Mouse (Mus musculus): Measurements from ENCODE around the gene Nsf. TPM values are rescaled to one million over a fixed set of nuclear protein-coding genes. Genes with fewer than 3 reads are reported as not detected.

Gene Nsf
- polyA plus RNA-seq, 1 experiment from 2014 or later: 47.6 TPM

DNA sequence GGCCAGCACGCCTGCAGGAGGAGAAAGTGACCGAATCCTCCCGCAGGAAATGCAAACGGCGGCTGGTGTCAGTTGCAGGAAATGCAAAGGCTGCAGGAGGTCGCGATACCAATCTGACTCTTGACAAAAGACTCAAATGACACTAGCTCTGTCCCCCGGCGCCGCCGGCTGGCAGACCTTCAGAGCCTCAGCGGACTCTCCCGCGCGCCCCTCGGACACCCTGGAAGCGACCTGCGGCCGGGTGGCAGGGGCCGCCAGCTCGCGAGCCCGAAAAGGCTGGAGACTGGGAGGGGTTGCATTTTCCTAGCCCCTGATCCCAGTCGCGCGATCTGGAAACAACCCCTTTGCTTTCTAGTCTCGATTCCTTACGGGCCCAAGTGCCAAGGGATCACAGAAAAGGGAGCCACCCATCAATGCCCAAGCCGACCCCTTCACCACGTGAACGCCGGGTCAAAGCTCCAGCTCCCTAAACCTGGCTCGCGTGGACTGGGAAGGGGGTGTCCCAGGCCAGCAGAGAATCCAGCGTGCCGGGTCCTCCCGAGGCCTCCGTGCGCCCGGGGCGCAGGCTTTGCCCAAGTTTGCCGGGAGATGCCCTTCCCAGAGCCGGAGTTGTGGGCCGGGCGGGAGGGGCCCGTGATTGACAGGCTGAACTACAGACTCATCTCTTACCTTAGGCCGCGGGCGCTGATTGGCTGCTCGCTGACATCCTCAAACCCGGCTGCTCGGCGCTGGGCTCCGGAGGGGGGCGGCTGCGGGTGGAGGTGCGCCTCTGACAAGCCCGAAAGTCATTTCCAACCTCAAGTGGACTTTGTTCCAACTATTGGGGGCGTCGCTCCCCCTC lies 180.2 kb downstream of the Nsf start, which contains the start of gene Wnt3:
Gene Wnt3 (plus strand): TSS at position 764 of the 841 bp plus-strand sequence.
- peak within 1 kb of the TSS; percentile 22; the same call in 1 of the 2 replicates for H3K9ac ChIP-seq (replicated peaks; ENCODE audit: low read length)
- peak; percentile 55 for DNase-seq (ENCODE audit: low spot score)

GRCm38 (mm10) chr11:103772505-103773386 lies 181.1 kb downstream of the Nsf start:
- DNase-seq (ENCODE audit: low spot score) (peak; percentile 20), ATAC-seq (replicated peaks; ENCODE audit: insufficient number of reproducible peaks, low FRiP score, low TSS enrichment, low read depth) (no peak)
- peak overlapping the region; percentile 34 for H3K4me3 ChIP-seq (ENCODE audit: low read depth, low read length)
- H3K9me3 ChIP-seq (replicated peaks; ENCODE audit: control insufficient read depth, low read length): no peaks in the 10 kb centered on the region
- H3K27ac ChIP-seq (replicated peaks; ENCODE audit: low read depth, low read length): no peak overlapping the region
- peaks cover 63% of the 10 kb centered on the region for H3K27me3 ChIP-seq (ENCODE audit: control insufficient read depth, insufficient read depth, low read length)
- H3K9ac ChIP-seq (replicated peaks; ENCODE audit: low read length): peak overlapping the region; percentile 22; the same call in 1 of the 2 replicates
- H3K36me3 ChIP-seq (replicated peaks; ENCODE audit: control insufficient read depth, insufficient read depth, low read depth, low read length): no peaks in the 10 kb centered on the region
- H3K4me2 ChIP-seq (ENCODE audit: low read depth, low read length): peak overlapping the region; percentile 54
- WGBS: 2% methylated on average over 23 of the region's 23 CpGs
- no peaks in the 10 kb centered on the region; the same call in none of the 2 replicates for H3K4me1 ChIP-seq (ENCODE audit: control insufficient read depth, insufficient read depth, low read length)

More for the DNA sequence above, 180.2 kb downstream of the Nsf start, which contains the start of gene Wnt3:
- Histone ChIP-seq H3K9me3 (replicated peaks; ENCODE audit: control insufficient read depth, low read length) (no peaks in the 10 kb centered on the region), H3K27ac (replicated peaks; ENCODE audit: low read depth, low read length) (no peak within 1 kb of the TSS), H3K4me3 (ENCODE audit: low read depth, low read length) (peak within 1 kb of the TSS; percentile 34), H3K27me3 (ENCODE audit: control insufficient read depth, insufficient read depth, low read length) (peaks cover 63% of the 10 kb centered on the region), H3K4me2 (ENCODE audit: low read depth, low read length) (peak within 1 kb of the TSS; percentile 54), H3K36me3 (replicated peaks; ENCODE audit: control insufficient read depth, insufficient read depth, low read depth, low read length) (no peaks in the 10 kb centered on the region), H3K4me1 (ENCODE audit: control insufficient read depth, insufficient read depth, low read length) (no peaks in the 10 kb centered on the region; the same call in none of the 2 replicates)
- WGBS: under 1% methylated on average over 60 of the region's 60 CpGs
- ATAC-seq (replicated peaks; ENCODE audit: insufficient number of reproducible peaks, low FRiP score, low TSS enrichment, low read depth): 0 out of 2 replicates have a peak, but pooled peaks have one; percentile 61

Other genes starting within 250 kb of the Nsf start
- 2.1 and 3.9 TPM in 2 replicates for gene Wnt9b, start 204.2 kb downstream of the Nsf start, polyA plus RNA-seq (2014; fragmentation: Nextera tagmentation; extraction: Ambion mirVana)
- gene Wnt3, start 179.9 kb downstream of the Nsf start, polyA plus RNA-seq (2014; fragmentation: Nextera tagmentation; extraction: Ambion mirVana): 4.7 and 5.3 TPM in 2 replicates
- 95.0 and 97.8 TPM in 2 replicates for gene Arf2, start 12.7 kb upstream of the Nsf start, polyA plus RNA-seq (2014; fragmentation: Nextera tagmentation; extraction: Ambion mirVana)
- 0.14 and 0.31 TPM in 2 replicates for gene Crhr1, start 178.8 kb upstream of the Nsf start, polyA plus RNA-seq (2014; fragmentation: Nextera tagmentation; extraction: Ambion mirVana)
- gene Sppl2c, start 232.3 kb upstream of the Nsf start, polyA plus RNA-seq (2014; fragmentation: Nextera tagmentation; extraction: Ambion mirVana): not detected in 2 replicates

Data from embryonic facial prominence, embryonic 11.5 days (tissue).